Mouse (Mus musculus) heart, embryonic 15.5 days (tissue): ENCODE measurements around the gene Anxa1. TPM values are rescaled to one million over a fixed set of nuclear protein-coding genes. Genes with fewer than 3 reads are reported as not detected.

Experiments
- polyA plus RNA-seq: library from polyadenylated mRNA; unstranded; fragments of >200 nt; fragmentation: Nextera tagmentation; extraction: Ambion mirVana; gene quantifications from 2 replicates; pipeline ENCODE4 v1.2.1, GENCODE M21; 2015

Anxa1 gene
- polyA plus RNA-seq, 1 experiment from 2014 or later, result 41.5 TPM

Other genes with a start within 250 kb of the Anxa1 start
- 6.8 and 6.9 TPM in 2 replicates for gene Aldh1a1, start 101.8 kb upstream of the Anxa1 start, polyA plus RNA-seq